Mouse (Mus musculus) heart, embryonic 16.5 days (tissue): ENCODE data around the gene Arhgef6. TPM values are rescaled to one million over a fixed set of nuclear protein-coding genes. Genes with fewer than 3 reads are reported as not detected.

Source experiments
- ATAC-seq: fragments of 200-750 bp; cut with Nextera tagmentation; replicated peaks from 2 replicates; pipeline ENCODE4 v1.8.0; 2017; ENCODE audit warnings: moderate number of reproducible peaks; ENCODE audit not compliant: insufficient read depth, low FRiP score; ENCODE audit errors: extremely low read depth
- H3K27ac ChIP-seq: fragments of 300-500 bp; sonication (generic); 2 replicates; pipeline ENCODE4 v1.5.1; 2014; ENCODE audit warnings: mild to moderate bottlenecking, low read length, control low read depth, moderate library complexity
- H3K27me3 ChIP-seq: fragments of 300-500 bp; sonication (generic); 2 replicates; pipeline ENCODE4 v1.6.1; 2014; ENCODE audit warnings: low read length, mixed read lengths; ENCODE audit not compliant: control insufficient read depth, insufficient read depth
- H3K36me3 ChIP-seq: fragments of 300-500 bp; sonication (generic); 2 replicates; pipeline ENCODE4 v1.6.1; 2014; ENCODE audit not compliant: control insufficient read depth, insufficient read depth
- H3K4me1 ChIP-seq: fragments of 300-500 bp; sonication (generic); 2 replicates; pipeline ENCODE4 v1.6.1; 2014; ENCODE audit warnings: low read length, mixed read lengths; ENCODE audit not compliant: control insufficient read depth, insufficient read depth
- H3K4me2 ChIP-seq: fragments of 300-500 bp; sonication (generic); 2 replicates; pipeline ENCODE4 v1.6.1; 2014; ENCODE audit warnings: low read depth, mild to moderate bottlenecking, control low read depth, low read length
- H3K4me3 ChIP-seq: fragments of 300-500 bp; sonication (generic); 2 replicates; pipeline ENCODE4 v1.5.1; 2014; ENCODE audit warnings: mild to moderate bottlenecking, control low read depth, low read length
- H3K9ac ChIP-seq: fragments of 300-500 bp; sonication (generic); 2 replicates; pipeline ENCODE4 v1.6.1; 2014; ENCODE audit warnings: low read length, control low read depth
- H3K9me3 ChIP-seq: fragments of 300-500 bp; sonication (generic); replicated peaks from 2 replicates; pipeline ENCODE4 v1.6.1; 2016; ENCODE audit warnings: low read length; ENCODE audit not compliant: control insufficient read depth
- WGBS: fragments of 180-500 bp; shearing (Covaris S2); extraction: QIAGEN DNeasy Blood & Tissue Kit; methylation state at CpG from one replicate; pipeline ENCODE4 v1.1.7; 2014; 5-methylcytosine and 5-hydroxymethylcytosine counted together
- polyA plus RNA-seq: library from polyadenylated mRNA; unstranded; fragments of >200 nt; fragmentation: Nextera tagmentation; extraction: Ambion mirVana; gene quantifications from 2 replicates; pipeline ENCODE4 v1.2.1, GENCODE M21; 2015

Arhgef6 gene
- 39.6 and 44.2 TPM in 2 replicates for polyA plus RNA-seq

DNA sequence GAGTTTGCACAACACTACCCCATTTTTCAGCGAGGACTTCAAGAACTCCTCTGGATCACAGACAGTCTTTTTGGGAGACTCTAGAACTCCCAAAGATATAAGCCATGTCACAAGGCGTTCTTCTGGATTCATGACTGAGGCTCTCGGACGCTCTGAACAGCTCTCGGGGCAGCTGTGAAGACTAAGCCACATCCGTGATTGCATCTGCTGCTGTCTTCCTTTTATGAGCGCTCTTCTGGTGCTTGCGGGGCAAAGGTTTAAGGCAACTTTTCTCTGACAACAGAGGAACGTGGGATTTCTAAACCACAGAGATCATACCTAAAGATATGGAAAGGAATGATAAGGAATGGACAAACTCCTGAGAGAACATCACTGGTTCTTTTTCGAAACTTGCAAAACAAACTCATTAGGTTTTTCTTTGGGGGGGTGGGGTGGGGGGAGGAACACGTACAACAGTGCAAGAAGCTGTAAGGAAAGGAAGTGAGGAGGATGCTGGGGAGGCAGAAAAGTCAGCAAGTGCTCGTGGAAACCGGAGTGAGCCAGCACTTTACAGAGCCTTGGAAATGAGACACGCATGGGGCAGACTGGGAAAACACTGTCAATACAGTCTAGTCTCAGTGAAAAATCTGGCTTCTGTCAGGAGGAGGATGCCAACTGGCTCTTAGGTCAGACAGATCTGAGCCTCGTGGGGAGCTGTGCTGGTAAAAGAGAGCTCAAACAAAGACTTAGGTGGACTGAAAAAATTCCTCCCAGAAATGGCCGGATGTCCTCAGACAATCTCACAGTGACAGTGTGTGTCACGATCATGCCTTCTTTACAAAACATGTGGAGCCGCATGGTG is at the start of gene Arhgef6:
Arhgef6 (minus strand) TSS at position 359 of the 841 bp plus-strand sequence.
- ATAC-seq = no peak
- WGBS = 42% methylated on average over 18 of the region's 18 CpGs

GRCm38 (mm10) chrX:57380915-57381314 is 42.4 kb upstream of the Arhgef6 start:
- H3K9me3 ChIP-seq = no peaks in the 10 kb centered on the region
- peaks cover 36% of the 10 kb centered on the region for H3K36me3 ChIP-seq
- H3K27me3 ChIP-seq = no peaks in the 10 kb centered on the region
- ATAC-seq = no peak
- no peak overlapping the region for H3K4me2 ChIP-seq
- 77% methylated on average over 5 of the region's 5 CpGs for WGBS
- H3K4me3 ChIP-seq = no peak overlapping the region
- no peaks in the 10 kb centered on the region for H3K4me1 ChIP-seq
- no peak overlapping the region for H3K27ac ChIP-seq
- no peak overlapping the region for H3K9ac ChIP-seq

More for the DNA sequence above, at the start of gene Arhgef6:
- no peaks in the 10 kb centered on the region for H3K27me3 ChIP-seq
- no peaks in the 10 kb centered on the region for H3K36me3 ChIP-seq
- H3K9me3 ChIP-seq = no peaks in the 10 kb centered on the region
- H3K9ac ChIP-seq = no peak within 1 kb of the TSS
- peak within 1 kb of the TSS; percentile 3; the same call in 1 of the 2 replicates for H3K4me3 ChIP-seq
- peak within 1 kb of the TSS; percentile 7; the same call in 1 of the 2 replicates for H3K27ac ChIP-seq
- peaks cover 5% of the 10 kb centered on the region; the same call in 1 of the 2 replicates for H3K4me1 ChIP-seq
- H3K4me2 ChIP-seq = peak within 1 kb of the TSS; percentile 41

GRCm38 (mm10) chrX:57378579-57378978 is 40.0 kb upstream of the Arhgef6 start:
- no peak for ATAC-seq
- H3K36me3 ChIP-seq = peaks cover 25% of the 10 kb centered on the region
- no peaks in the 10 kb centered on the region for H3K4me1 ChIP-seq
- 80% methylated on average over 3 of the region's 3 CpGs for WGBS
- no peak overlapping the region for H3K27ac ChIP-seq
- H3K27me3 ChIP-seq = no peaks in the 10 kb centered on the region
- no peaks in the 10 kb centered on the region for H3K9me3 ChIP-seq
- H3K4me3 ChIP-seq = no peak overlapping the region
- H3K9ac ChIP-seq = no peak overlapping the region
- no peak overlapping the region for H3K4me2 ChIP-seq

GRCm38 (mm10) chrX:57377096-57377495 is 38.6 kb upstream of the Arhgef6 start:
- WGBS = 72% methylated on average over 3 of the region's 3 CpGs
- Histone ChIP-seq H3K4me1 (no peaks in the 10 kb centered on the region), H3K27ac (no peak overlapping the region), H3K27me3 (no peaks in the 10 kb centered on the region), H3K9ac (no peak overlapping the region), H3K9me3 (no peaks in the 10 kb centered on the region), H3K4me2 (no peak overlapping the region), H3K36me3 (peaks cover 22% of the 10 kb centered on the region), H3K4me3 (no peak overlapping the region)
- ATAC-seq = no peak

DNA sequence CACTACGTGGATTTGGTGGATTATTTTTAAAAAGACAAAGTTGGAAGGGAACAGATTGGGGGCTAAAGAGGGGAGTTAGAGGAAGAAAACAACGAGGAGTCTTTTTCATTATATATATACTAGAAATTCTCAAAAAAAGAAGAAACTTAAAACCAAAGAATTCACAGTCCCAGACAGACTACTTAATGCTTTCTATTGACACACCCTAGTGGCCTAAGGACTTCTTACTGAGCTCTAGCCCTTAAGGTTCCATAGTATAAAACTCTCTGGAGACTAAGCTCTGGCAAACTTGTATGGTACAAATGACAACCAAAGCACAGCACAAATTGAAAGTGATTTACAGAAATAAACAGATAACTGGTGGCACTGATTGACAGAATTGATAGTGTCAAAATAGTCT is 35.5 kb upstream of the Arhgef6 start:
- Histone ChIP-seq H3K9me3 (no peaks in the 10 kb centered on the region), H3K36me3 (peaks cover 12% of the 10 kb centered on the region), H3K27ac (no peak overlapping the region), H3K27me3 (no peaks in the 10 kb centered on the region), H3K4me2 (no peak overlapping the region), H3K4me1 (no peaks in the 10 kb centered on the region), H3K4me3 (no peak overlapping the region), H3K9ac (no peak overlapping the region)
- no peak for ATAC-seq
- WGBS = 79% methylated on average over 2 of the region's 2 CpGs

- Histone ChIP-seq H3K27me3 (no peaks in the 10 kb centered on the region), H3K4me3 (no peak overlapping the region), H3K9me3 (no peaks in the 10 kb centered on the region), H3K9ac (no peak overlapping the region), H3K36me3 (peaks cover 8% of the 10 kb centered on the region), H3K4me2 (no peak overlapping the region), H3K27ac (no peak overlapping the region), H3K4me1 (no peaks in the 10 kb centered on the region)
- ATAC-seq = no peak
- 87% methylated on average over 2 of the region's 2 CpGs for WGBS
Measured at GRCm38 (mm10) chrX:57373543-57373942, 35.0 kb upstream of the Arhgef6 start.

DNA sequence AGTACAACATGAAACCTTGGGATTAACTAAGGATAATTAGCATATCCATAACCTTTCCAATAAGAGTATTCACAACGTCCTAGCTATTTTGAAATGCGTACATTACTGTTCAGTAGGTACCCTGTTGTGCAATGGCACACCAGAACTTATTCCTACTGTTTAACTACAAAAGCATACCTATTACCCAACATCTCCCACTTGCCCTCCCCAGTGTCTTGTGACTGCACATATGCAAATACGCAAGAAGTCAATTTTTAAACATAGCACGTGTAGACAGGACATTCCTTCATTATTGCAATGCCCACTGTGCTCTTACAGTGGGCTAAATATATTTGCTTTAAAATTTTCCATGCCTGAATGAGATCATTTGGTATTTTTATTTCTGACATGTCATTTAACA is 34.4 kb upstream of the Arhgef6 start:
- no peak overlapping the region for H3K27ac ChIP-seq
- H3K9ac ChIP-seq = no peak overlapping the region
- H3K36me3 ChIP-seq = peaks cover 6% of the 10 kb centered on the region; the same call in 1 of the 2 replicates
- ATAC-seq = no peak
- no peaks in the 10 kb centered on the region for H3K27me3 ChIP-seq
- H3K4me2 ChIP-seq = no peak overlapping the region
- 64% methylated on average over 4 of the region's 4 CpGs for WGBS
- H3K4me3 ChIP-seq = no peak overlapping the region
- no peaks in the 10 kb centered on the region for H3K9me3 ChIP-seq
- no peaks in the 10 kb centered on the region for H3K4me1 ChIP-seq

GRCm38 (mm10) chrX:57364891-57365569 is 26.5 kb upstream of the Arhgef6 start:
- Histone ChIP-seq H3K27me3 (no peaks in the 10 kb centered on the region), H3K4me1 (no peaks in the 10 kb centered on the region), H3K4me3 (no peak overlapping the region), H3K9ac (no peak overlapping the region), H3K4me2 (no peak overlapping the region), H3K36me3 (no peaks in the 10 kb centered on the region), H3K9me3 (no peaks in the 10 kb centered on the region), H3K27ac (no peak overlapping the region)
- ATAC-seq = no peak
- 64% methylated on average over 2 of the region's 2 CpGs for WGBS

DNA sequence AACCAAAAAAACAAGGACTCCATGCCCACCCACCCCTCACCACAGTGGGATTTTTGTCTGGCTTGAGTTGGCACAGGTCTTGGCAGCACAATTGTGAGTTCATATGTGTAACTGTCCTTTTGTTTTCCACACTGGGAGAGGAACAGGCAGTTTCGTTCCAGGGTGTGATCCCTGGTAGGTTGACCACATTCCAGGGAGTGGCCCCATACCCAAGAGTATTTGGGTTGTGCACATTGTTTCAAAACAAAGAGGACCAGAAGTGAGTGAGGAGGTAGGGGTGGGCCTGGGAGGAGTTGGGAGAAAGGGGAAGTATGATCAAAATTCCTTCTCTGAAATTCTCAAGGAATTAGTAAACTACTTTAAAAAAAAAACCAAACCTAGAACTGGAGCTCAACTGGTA is 20.8 kb upstream of the Arhgef6 start:
- Histone ChIP-seq H3K9me3 (no peaks in the 10 kb centered on the region), H3K36me3 (no peaks in the 10 kb centered on the region), H3K4me1 (no peaks in the 10 kb centered on the region), H3K4me3 (no peak overlapping the region), H3K27ac (no peak overlapping the region), H3K27me3 (no peaks in the 10 kb centered on the region), H3K4me2 (no peak overlapping the region), H3K9ac (no peak overlapping the region)
- no peak for ATAC-seq
- WGBS = 70% methylated on average over 1 of the region's 1 CpGs
